9 mouse cellular contexts compared by ENCODE assay signal in the genomic region with DNA sequence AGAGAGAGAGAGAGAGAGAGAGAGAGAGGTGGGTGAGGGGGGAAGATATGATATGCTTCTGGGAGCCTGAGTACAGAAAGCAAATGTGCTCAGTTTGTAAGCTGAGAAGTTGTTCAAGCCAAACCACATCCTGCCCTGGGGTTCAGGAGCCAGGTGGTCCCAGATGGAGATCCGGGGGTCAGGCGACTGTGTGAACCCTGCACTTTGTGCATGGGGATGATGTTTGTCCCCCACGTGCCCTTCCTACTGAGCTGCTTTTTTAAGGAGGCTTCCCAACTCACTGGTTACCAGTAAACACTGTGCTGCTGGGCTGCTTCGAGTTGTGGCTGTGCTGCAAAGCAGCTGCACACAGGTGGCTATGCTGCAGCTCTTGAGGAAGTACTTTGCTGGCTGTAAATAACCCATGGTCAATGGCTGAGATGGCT.
DNase-seq lines count a peak whose midpoint lies in the region; ATAC-seq and TF ChIP-seq lines count a peak whose summit lies in the region.
"Had no signal": no experiment of that assay in that cellular context is flagged by ENCODE, and none has a peak within 500 bp of the region (broad histone marks: within the 10 kb centered on the region; RNA-seq: fewer than 3 reads in every experiment).

No protein-coding gene starts in this region.

- no peaks in the 10 kb centered on the region for H3K9me3 ChIP-seq in heart, embryonic 11.5 days (replicated peaks; ENCODE audit: control insufficient read depth, low read length)
- no peaks in the 10 kb centered on the region for H3K9me3 ChIP-seq in embryonic facial prominence, embryonic 12.5 days
- H3K9me3 ChIP-seq in kidney, embryonic 15.5 days (replicated peaks), result no peaks in the 10 kb centered on the region
- H3K9me3 ChIP-seq in forebrain, postnatal 0 days (ENCODE audit: low read length), result no peaks in the 10 kb centered on the region

- peak; percentile 98 for DNase-seq in heart, adult 11 months
- DNase-seq in spleen, postnatal 36 days (ENCODE audit: low spot score in 2 of 2), result peak; percentile 54 to 58
- no peak for DNase-seq in testis, postnatal 10 days (ENCODE audit: low spot score)
- no peak for DNase-seq in forebrain, postnatal 0 days
- DNase-seq in adrenal gland, adult (ENCODE audit: inconsistent age in 2 of 2, low spot score in 1 of 2), result no peak

- no peak for TF ChIP-seq CTCF in forebrain, postnatal 0 days (IDR thresholded peaks at IDR 0.05; ENCODE audit: low read depth)

- H3K4me3 ChIP-seq in heart, embryonic 11.5 days (ENCODE audit: low read depth, low read length), result no peak overlapping the region
- H3K4me3 ChIP-seq in embryonic facial prominence, embryonic 12.5 days, result no peak overlapping the region
- H3K4me3 ChIP-seq in kidney, embryonic 15.5 days (replicated peaks), result no peak overlapping the region
- no peak overlapping the region for H3K4me3 ChIP-seq in forebrain, postnatal 0 days (ENCODE audit: low read depth, low read length)

- no peaks in the 10 kb centered on the region for H3K27me3 ChIP-seq in heart, embryonic 11.5 days (ENCODE audit: control insufficient read depth, insufficient read depth, low read length)
- H3K27me3 ChIP-seq in embryonic facial prominence, embryonic 12.5 days, result peaks cover 2% of the 10 kb centered on the region; the same call in 1 of the 2 replicates
- peaks cover 18% of the 10 kb centered on the region; the same call in 1 of the 2 replicates for H3K27me3 ChIP-seq in kidney, embryonic 15.5 days
- no peaks in the 10 kb centered on the region for H3K27me3 ChIP-seq in forebrain, postnatal 0 days (ENCODE audit: insufficient read depth, low read length)

- H3K4me2 ChIP-seq in heart, embryonic 11.5 days, result no peak overlapping the region
- no peak overlapping the region for H3K4me2 ChIP-seq in embryonic facial prominence, embryonic 12.5 days (replicated peaks)
- H3K4me2 ChIP-seq in kidney, embryonic 15.5 days, result no peak overlapping the region
- H3K4me2 ChIP-seq in forebrain, postnatal 0 days (ENCODE audit: low read depth), result no peak overlapping the region

- H3K9ac ChIP-seq in heart, embryonic 11.5 days (ENCODE audit: low read depth, low read length), result no peak overlapping the region
- H3K9ac ChIP-seq in embryonic facial prominence, embryonic 12.5 days, result no peak overlapping the region
- H3K9ac ChIP-seq in kidney, embryonic 15.5 days, result no peak overlapping the region
- no peak overlapping the region for H3K9ac ChIP-seq in forebrain, postnatal 0 days

- WGBS in heart, embryonic 11.5 days (ENCODE audit: insufficient replicate concordance), result 31% methylated on average over 4 of the region's 4 CpGs
- WGBS in embryonic facial prominence, embryonic 12.5 days, result 15% methylated on average over 4 of the region's 4 CpGs
- 19% methylated on average over 4 of the region's 4 CpGs for WGBS in kidney, embryonic 15.5 days
- 40% methylated on average over 4 of the region's 4 CpGs for WGBS in forebrain, postnatal 0 days

- H3K4me1 ChIP-seq in heart, embryonic 11.5 days (ENCODE audit: control insufficient read depth, insufficient read depth, low read length), result no peaks in the 10 kb centered on the region
- 0 out of 2 replicates have a peak, but pooled peaks cover 4% of the 10 kb centered on the region for H3K4me1 ChIP-seq in embryonic facial prominence, embryonic 12.5 days
- peaks cover 5% of the 10 kb centered on the region; the same call in 1 of the 2 replicates for H3K4me1 ChIP-seq in kidney, embryonic 15.5 days
- no peaks in the 10 kb centered on the region for H3K4me1 ChIP-seq in forebrain, postnatal 0 days (ENCODE audit: insufficient read depth)

- no peak for ATAC-seq in heart, embryonic 11.5 days (replicated peaks; ENCODE audit: insufficient number of reproducible peaks, low FRiP score, low TSS enrichment)
- peak; percentile 74 for ATAC-seq in embryonic facial prominence, embryonic 12.5 days (ENCODE audit: insufficient number of reproducible peaks, insufficient read depth, low FRiP score, low TSS enrichment)
- peak; percentile 91 for ATAC-seq in kidney, embryonic 15.5 days (replicated peaks; ENCODE audit: low FRiP score)
- ATAC-seq in forebrain, postnatal 0 days, result no peak
- ATAC-seq: hindbrain, postnatal 0 days had no signal

- H3K27ac ChIP-seq in heart, embryonic 11.5 days (ENCODE audit: low read depth, low read length), result no peak overlapping the region
- peak overlapping the region; percentile 46 for H3K27ac ChIP-seq in embryonic facial prominence, embryonic 12.5 days
- peak overlapping the region; percentile 75 for H3K27ac ChIP-seq in kidney, embryonic 15.5 days
- no peak overlapping the region for H3K27ac ChIP-seq in forebrain, postnatal 0 days (ENCODE audit: low read depth, low read length)
- H3K27ac ChIP-seq: hindbrain, postnatal 0 days had no signal

- no peaks in the 10 kb centered on the region for H3K36me3 ChIP-seq in heart, embryonic 11.5 days (ENCODE audit: control insufficient read depth, insufficient read depth, low read length)
- no peaks in the 10 kb centered on the region for H3K36me3 ChIP-seq in embryonic facial prominence, embryonic 12.5 days
- no peaks in the 10 kb centered on the region for H3K36me3 ChIP-seq in kidney, embryonic 15.5 days
- H3K36me3 ChIP-seq in forebrain, postnatal 0 days (ENCODE audit: insufficient read depth), result no peaks in the 10 kb centered on the region

Comparison
In these comparisons a context has a peak if more than half of its experiments do, and no peak if none do; other contexts are left out.
1. DNase-seq: peak in heart, adult 11 months (single experiment) and spleen, postnatal 36 days (2 of 2); none in testis, postnatal 10 days (single experiment), forebrain, postnatal 0 days (single experiment) and adrenal gland, adult (0 of 2).
2. ATAC-seq: peak in embryonic facial prominence, embryonic 12.5 days (single experiment) and kidney, embryonic 15.5 days (single experiment); none in heart, embryonic 11.5 days (single experiment) and forebrain, postnatal 0 days (single experiment).
3. H3K27ac ChIP-seq: peak in embryonic facial prominence, embryonic 12.5 days (single experiment) and kidney, embryonic 15.5 days (single experiment); none in heart, embryonic 11.5 days (single experiment) and forebrain, postnatal 0 days (single experiment).